Mouse (Mus musculus): ENCODE results near the gene Wnk1. TPM values are rescaled to one million over a fixed set of nuclear protein-coding genes. Genes with fewer than 3 reads are reported as not detected.

Gene Wnk1
- polyA plus RNA-seq, 1 experiment: 131 TPM

DNA sequence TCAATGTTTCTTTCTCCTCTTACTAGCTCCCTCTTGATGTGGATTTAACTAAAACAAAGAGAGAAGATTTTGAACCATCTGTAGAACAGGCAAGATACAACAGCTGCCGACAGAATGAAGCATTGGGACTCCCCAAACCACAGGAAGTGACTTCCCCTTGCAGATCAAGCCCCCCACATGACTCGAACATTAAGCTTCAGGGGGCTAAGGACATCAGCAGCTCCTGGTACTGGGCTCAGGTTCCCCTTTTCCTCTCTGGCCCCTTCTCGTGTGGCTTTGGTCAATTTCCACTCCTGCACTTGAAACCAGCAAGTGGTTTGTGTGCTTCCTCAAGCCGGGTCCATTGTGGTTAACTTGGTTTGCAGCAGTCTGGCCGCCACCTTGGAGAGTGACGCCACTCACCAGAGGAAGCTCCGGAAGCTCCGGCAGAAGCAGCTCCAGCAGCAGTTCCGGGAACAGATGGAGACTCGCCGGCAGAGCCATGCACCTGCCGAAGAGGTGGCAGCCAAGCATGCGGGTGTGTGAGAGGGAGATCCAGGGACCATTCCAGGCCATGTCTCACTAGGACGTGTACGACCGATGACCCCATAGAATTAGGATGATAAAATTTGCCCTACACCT is 119.8 kb downstream of the Wnk1 start:
- Histone ChIP-seq H3K4me3 (replicated peaks; ENCODE audit: control insufficient read depth, low read depth, low read length) (no peak overlapping the region), H3K4me1 (ENCODE audit: control insufficient read depth, insufficient read depth, low read length) (peaks cover 8% of the 10 kb centered on the region; the same call in 1 of the 2 replicates), H3K27ac (ENCODE audit: control insufficient read depth, insufficient read depth, low read depth, low read length, poor library complexity) (peak overlapping the region; percentile 42; the same call in 1 of the 2 replicates)
- TF ChIP-seq CTCF (IDR thresholded peaks at IDR 0.05; ENCODE audit: control insufficient read depth, insufficient read depth, low read length) (no peak), POLR2A (IDR thresholded peaks at IDR 0.05; ENCODE audit: borderline replicate concordance, control insufficient read depth, low read depth, low read length) (peak; percentile 13; the same call in 1 of the 2 replicates)
- 11% methylated on average over 16 of the region's 16 CpGs for WGBS

DNA sequence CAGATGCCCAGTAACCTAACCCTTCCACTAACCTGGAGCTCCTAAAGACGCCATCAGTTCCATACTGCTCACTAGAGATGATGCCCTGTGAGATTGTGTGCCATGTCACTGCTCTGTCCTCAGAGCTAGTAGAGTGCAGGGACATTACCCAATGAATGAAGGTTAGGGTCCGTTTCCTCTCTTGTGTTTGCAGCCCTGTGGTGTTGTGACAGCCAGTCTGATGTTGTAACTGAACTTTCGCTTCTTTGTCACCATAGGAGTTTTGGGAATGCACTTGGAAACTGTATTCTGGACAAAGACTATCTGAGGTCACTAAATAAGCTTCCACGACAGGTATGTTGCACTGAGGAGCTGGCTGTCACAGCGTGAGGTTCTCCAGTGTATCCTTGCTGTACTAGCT is 122.8 kb downstream of the Wnk1 start:
- H3K4me3 ChIP-seq (replicated peaks; ENCODE audit: control insufficient read depth, low read depth, low read length): no peak overlapping the region
- WGBS: 48% methylated on average over 5 of the region's 5 CpGs
- H3K27ac ChIP-seq (ENCODE audit: control insufficient read depth, insufficient read depth, low read depth, low read length, poor library complexity): peak overlapping the region; percentile 18; the same call in 1 of the 2 replicates
- H3K4me1 ChIP-seq (ENCODE audit: control insufficient read depth, insufficient read depth, low read length): peaks cover 8% of the 10 kb centered on the region; the same call in 1 of the 2 replicates
- TF ChIP-seq CTCF (IDR thresholded peaks at IDR 0.05; ENCODE audit: control insufficient read depth, insufficient read depth, low read length): no peak
- no peak for TF ChIP-seq POLR2A (IDR thresholded peaks at IDR 0.05; ENCODE audit: borderline replicate concordance, control insufficient read depth, low read depth, low read length)

DNA sequence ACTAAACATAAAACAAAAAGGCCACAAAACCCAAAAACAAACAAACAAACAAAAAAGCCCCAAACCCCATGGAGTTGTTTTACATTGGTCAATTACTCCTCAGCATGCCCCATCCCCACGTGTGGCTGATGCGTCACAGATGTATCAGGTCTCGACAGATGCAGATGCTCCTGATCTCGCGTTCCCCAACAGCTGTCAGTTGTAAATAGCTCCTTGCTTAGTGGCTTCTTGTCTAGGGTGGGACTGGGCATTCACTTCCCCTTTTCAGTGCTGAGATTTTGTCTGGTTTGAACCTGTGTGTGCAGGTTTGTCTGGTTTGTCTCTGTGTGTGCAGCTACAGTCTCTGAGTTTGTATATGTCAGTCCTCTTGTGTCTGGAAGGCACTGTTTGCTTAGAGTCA is 126.4 kb downstream of the Wnk1 start:
- Histone ChIP-seq H3K4me1 (ENCODE audit: control insufficient read depth, insufficient read depth, low read length) (peaks cover 8% of the 10 kb centered on the region; the same call in 1 of the 2 replicates), H3K4me3 (replicated peaks; ENCODE audit: control insufficient read depth, low read depth, low read length) (no peak overlapping the region), H3K27ac (ENCODE audit: control insufficient read depth, insufficient read depth, low read depth, low read length, poor library complexity) (no peak overlapping the region)
- WGBS: 51% methylated on average over 5 of the region's 5 CpGs
- TF ChIP-seq CTCF (IDR thresholded peaks at IDR 0.05; ENCODE audit: control insufficient read depth, insufficient read depth, low read length): no peak
- TF ChIP-seq POLR2A (IDR thresholded peaks at IDR 0.05; ENCODE audit: borderline replicate concordance, control insufficient read depth, low read depth, low read length): no peak

DNA sequence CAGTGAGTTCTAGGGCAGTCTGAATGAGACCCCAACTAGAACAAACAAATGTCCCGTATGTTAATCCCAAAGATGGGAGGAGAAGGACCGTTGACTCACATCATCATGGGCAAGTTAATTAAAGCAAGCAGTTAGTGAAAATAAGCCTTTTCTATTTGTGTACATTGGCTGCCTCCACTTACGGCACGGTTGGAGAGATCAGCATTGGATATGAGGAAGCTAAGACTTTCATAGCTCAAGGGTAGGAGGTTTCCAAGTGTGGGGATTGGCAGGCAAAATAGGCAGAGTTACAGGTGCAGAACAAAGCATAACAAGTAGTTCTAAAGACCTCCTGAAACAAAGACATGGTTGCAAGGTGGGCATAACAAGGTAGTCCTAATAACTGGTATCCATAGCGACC is 133.0 kb downstream of the Wnk1 start:
- no peaks in the 10 kb centered on the region for H3K4me1 ChIP-seq (ENCODE audit: control insufficient read depth, insufficient read depth, low read length)
- 86% methylated on average over 5 of the region's 5 CpGs for WGBS
- no peak overlapping the region for H3K4me3 ChIP-seq (replicated peaks; ENCODE audit: control insufficient read depth, low read depth, low read length)
- TF ChIP-seq CTCF (IDR thresholded peaks at IDR 0.05; ENCODE audit: control insufficient read depth, insufficient read depth, low read length) (no peak), POLR2A (IDR thresholded peaks at IDR 0.05; ENCODE audit: borderline replicate concordance, control insufficient read depth, low read depth, low read length) (no peak)
- no peak overlapping the region for H3K27ac ChIP-seq (ENCODE audit: control insufficient read depth, insufficient read depth, low read depth, low read length, poor library complexity)

DNA sequence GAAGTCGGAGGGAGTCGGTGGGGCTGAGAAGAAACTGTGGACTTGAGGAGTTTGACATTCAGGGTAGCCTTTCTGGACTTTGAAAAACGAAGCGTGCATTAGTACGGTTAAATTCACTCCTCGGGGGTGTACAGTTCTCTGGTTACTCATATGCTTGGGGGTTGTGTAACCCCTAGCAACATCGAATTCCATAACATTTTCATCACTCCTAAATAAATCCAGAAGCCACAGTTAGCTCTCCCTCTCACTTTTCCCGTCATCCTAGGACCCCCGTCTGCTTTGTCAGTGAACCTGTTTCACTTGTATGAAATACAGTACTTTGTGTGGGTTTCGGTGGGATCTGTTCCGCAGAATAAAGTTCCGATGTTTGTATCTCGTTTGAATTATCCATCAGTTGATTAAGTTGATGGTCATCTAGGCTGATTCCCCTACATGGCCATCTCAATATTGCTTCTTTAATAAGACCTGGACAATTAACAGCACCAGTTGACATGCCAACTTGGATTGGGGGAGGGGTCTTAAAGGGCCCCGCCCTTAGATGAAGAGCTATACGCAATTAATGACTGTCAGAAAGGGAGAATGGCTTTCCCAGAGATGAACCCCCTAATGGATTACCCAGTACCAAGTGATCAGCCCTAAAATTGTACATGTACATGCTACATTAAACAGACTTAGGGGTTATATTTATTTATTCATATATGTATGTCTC is 135.2 kb downstream of the Wnk1 start:
- TF ChIP-seq POLR2A (IDR thresholded peaks at IDR 0.05; ENCODE audit: borderline replicate concordance, control insufficient read depth, low read depth, low read length) (no peak), CTCF (IDR thresholded peaks at IDR 0.05; ENCODE audit: control insufficient read depth, insufficient read depth, low read length) (no peak)
- WGBS: 14% methylated on average over 15 of the region's 15 CpGs
- Histone ChIP-seq H3K4me1 (ENCODE audit: control insufficient read depth, insufficient read depth, low read length) (no peaks in the 10 kb centered on the region), H3K4me3 (replicated peaks; ENCODE audit: control insufficient read depth, low read depth, low read length) (peak overlapping the region; percentile 73), H3K27ac (ENCODE audit: control insufficient read depth, insufficient read depth, low read depth, low read length, poor library complexity) (peak overlapping the region; percentile 75)

DNA sequence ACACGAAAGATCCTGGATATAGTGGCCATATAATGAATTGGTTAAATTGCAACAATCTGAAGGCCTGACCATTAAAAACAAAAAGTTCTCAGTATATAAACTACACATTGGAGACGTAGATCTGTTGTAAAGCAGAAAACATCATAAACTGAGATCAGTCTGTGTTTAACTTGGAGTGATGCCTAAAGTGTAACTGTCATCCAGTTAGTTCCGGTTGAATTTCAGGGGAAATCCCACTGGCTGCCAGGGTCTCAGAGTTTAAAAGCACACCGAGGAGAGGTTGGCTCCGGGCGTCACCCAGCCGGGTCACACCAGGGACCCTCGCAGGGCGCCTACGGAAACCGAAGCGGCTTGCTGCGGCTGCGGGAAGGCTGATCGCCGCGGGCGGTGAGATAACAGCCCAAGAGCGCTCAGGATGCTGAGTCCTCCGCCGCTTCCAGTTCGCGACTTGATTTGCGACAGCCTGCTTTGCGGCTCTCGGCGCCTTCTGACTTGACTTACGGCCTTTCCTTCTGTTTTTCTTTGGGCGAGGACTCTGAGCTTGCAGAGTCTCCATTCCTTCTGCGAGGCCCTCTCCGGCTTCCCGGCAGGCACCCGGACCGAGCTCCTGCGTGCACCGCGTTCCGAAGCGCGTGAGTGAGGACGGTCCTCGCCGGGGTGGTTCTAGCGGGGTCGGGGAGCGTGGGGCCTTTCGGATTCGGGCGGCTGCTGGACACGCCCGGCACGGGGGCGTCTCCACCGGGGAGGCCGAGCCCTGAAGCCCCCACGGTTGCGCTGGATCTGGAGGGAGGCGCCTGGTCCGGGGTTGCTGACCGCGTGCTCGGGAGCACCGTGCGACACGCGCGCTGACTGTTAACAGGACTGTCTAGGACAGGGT is 136.0 kb downstream of the Wnk1 start, which contains the start of gene Rad52:
TSS of gene Rad52 (plus strand) at position 495 of the 877 bp plus-strand sequence.
- Histone ChIP-seq H3K4me1 (ENCODE audit: control insufficient read depth, insufficient read depth, low read length) (no peaks in the 10 kb centered on the region), H3K4me3 (replicated peaks; ENCODE audit: control insufficient read depth, low read depth, low read length) (peak within 1 kb of the TSS; percentile 73), H3K27ac (ENCODE audit: control insufficient read depth, insufficient read depth, low read depth, low read length, poor library complexity) (peak within 1 kb of the TSS; percentile 75)
- 1% methylated on average over 67 of the region's 67 CpGs for WGBS
- TF ChIP-seq CTCF (IDR thresholded peaks at IDR 0.05; ENCODE audit: control insufficient read depth, insufficient read depth, low read length) (no peak), POLR2A (IDR thresholded peaks at IDR 0.05; ENCODE audit: borderline replicate concordance, control insufficient read depth, low read depth, low read length) (peak; percentile 38; the same call in 1 of the 2 replicates)

DNA sequence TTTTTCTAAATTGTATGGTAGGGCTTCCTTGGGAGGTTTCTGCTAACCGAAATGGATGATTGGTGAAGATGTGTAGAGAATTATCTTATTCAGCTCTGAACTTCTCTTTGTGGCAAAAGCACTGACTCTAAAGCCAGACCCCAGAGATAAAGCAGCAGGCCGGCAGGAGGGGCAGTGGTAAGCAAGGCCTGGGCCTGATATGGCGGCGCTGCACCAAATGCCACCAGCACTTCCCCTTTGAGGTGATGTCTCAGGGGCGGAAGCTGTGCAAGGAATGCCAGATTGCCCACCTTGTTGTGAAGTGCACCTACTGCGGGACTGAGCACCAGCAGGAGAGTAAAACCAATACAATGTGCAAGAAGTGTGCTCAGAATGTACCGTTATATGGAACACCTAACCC is 145.8 kb downstream of the Wnk1 start:
- Histone ChIP-seq H3K4me3 (replicated peaks; ENCODE audit: control insufficient read depth, low read depth, low read length) (no peak overlapping the region), H3K27ac (ENCODE audit: control insufficient read depth, insufficient read depth, low read depth, low read length, poor library complexity) (no peak overlapping the region), H3K4me1 (ENCODE audit: control insufficient read depth, insufficient read depth, low read length) (no peaks in the 10 kb centered on the region; the same call in 1 of the 2 replicates)
- WGBS: 31% methylated on average over 7 of the region's 7 CpGs
- TF ChIP-seq POLR2A (IDR thresholded peaks at IDR 0.05; ENCODE audit: borderline replicate concordance, control insufficient read depth, low read depth, low read length): no peak
- TF ChIP-seq CTCF (IDR thresholded peaks at IDR 0.05; ENCODE audit: control insufficient read depth, insufficient read depth, low read length): no peak

DNA sequence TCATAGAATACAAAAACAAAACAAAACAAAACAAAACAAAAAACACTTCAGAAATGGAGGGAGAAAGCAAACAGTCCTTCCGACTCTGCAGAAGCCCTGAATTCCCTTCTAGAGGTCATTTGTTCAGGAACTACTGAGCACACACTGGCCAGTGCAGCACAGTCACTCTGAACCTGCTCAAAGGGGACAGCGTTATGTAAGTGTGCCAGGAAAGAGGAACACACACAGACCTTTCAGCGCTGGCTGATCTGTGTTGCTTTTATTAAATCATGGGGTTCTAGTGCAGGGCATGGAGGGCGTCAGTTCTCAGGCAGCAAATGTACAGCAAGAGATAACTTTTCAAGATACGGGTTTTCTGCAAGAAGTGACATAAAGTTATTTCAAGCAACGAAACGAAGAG is 155.3 kb downstream of the Wnk1 start:
- no peaks in the 10 kb centered on the region for H3K4me1 ChIP-seq (ENCODE audit: control insufficient read depth, insufficient read depth, low read length)
- H3K27ac ChIP-seq (ENCODE audit: control insufficient read depth, insufficient read depth, low read depth, low read length, poor library complexity): no peak overlapping the region
- 24% methylated on average over 7 of the region's 7 CpGs for WGBS
- TF ChIP-seq CTCF (IDR thresholded peaks at IDR 0.05; ENCODE audit: control insufficient read depth, insufficient read depth, low read length): no peak
- no peak for TF ChIP-seq POLR2A (IDR thresholded peaks at IDR 0.05; ENCODE audit: borderline replicate concordance, control insufficient read depth, low read depth, low read length)
- H3K4me3 ChIP-seq (replicated peaks; ENCODE audit: control insufficient read depth, low read depth, low read length): no peak overlapping the region

Other genes starting within 250 kb of the Wnk1 start
- gene Erc1, start 190.5 kb downstream of the Wnk1 start, polyA plus RNA-seq (2011; ENCODE audit: insufficient read depth, insufficient read length, low replicate concordance, missing spikeins): 7.3 and 9.8 TPM in 2 replicates
- 10.4 and 25.2 TPM in 2 replicates for gene Rad52, start 136.0 kb downstream of the Wnk1 start, polyA plus RNA-seq (2011; ENCODE audit: insufficient read depth, insufficient read length, low replicate concordance, missing spikeins)
- not detected in 2 replicates for gene Ninj2, start 54.7 kb upstream of the Wnk1 start, polyA plus RNA-seq (2011; ENCODE audit: insufficient read depth, insufficient read length, low replicate concordance, missing spikeins)